Mouse (Mus musculus): ENCODE measurements around the gene Rnf208. TPM values are rescaled to one million over a fixed set of nuclear protein-coding genes. Genes with fewer than 3 reads are reported as not detected.

Gene Rnf208
- polyA plus RNA-seq, 1 experiment = 0.59 TPM

- H3K36me3 ChIP-seq (ENCODE audit: control insufficient read depth, insufficient read depth) = peaks cover 47% of the 10 kb centered on the region
- H3K4me2 ChIP-seq (ENCODE audit: low read depth) = no peak overlapping the region
- no peaks in the 10 kb centered on the region for H3K27me3 ChIP-seq (ENCODE audit: control insufficient read depth, insufficient read depth, insufficient read length)
- peaks cover 8% of the 10 kb centered on the region for H3K79me2 ChIP-seq (ENCODE audit: control insufficient read depth, insufficient read depth)
- TF ChIP-seq TCF3 (IDR thresholded peaks at IDR 0.05; ENCODE audit: insufficient read length, low read depth) (no peak), REST (IDR thresholded peaks at IDR 0.05; ENCODE audit: insufficient read depth, insufficient read length) (no peak), MYOD1 (IDR thresholded peaks at IDR 0.05; ENCODE audit: control insufficient read depth in 1 of 3, insufficient read length in 2 of 3, low read depth in 2 of 3) (no peak), POLR2A (IDR thresholded peaks at IDR 0.05; ENCODE audit: insufficient read length, low read depth) (no peak), USF1 (IDR thresholded peaks at IDR 0.05; ENCODE audit: low read depth) (no peak), MYOG (IDR thresholded peaks at IDR 0.05; ENCODE audit: control insufficient read depth in 1 of 3, insufficient read depth in 1 of 3, insufficient read length in 2 of 3, low read depth in 2 of 3) (no peak), SRF (IDR thresholded peaks at IDR 0.05; ENCODE audit: control insufficient read depth, insufficient read length, low read depth) (no peak), MAX (IDR thresholded peaks at IDR 0.05; ENCODE audit: low read depth) (no peak), E2F4 (IDR thresholded peaks at IDR 0.05; ENCODE audit: insufficient read depth) (no peak)
- no peak overlapping the region for H3ac ChIP-seq (ENCODE audit: control insufficient read depth, insufficient read length)
- H3K4me3 ChIP-seq = no peak overlapping the region
Observed at GRCm38 (mm10) chr2:25278928-25279882, 37.1 kb downstream of the Rnf208 start.

- Histone ChIP-seq H3K4me3 (no peak overlapping the region), H3K79me2 (ENCODE audit: control insufficient read depth, insufficient read depth) (no peaks in the 10 kb centered on the region), H3K4me2 (ENCODE audit: low read depth) (no peak overlapping the region), H3K27me3 (ENCODE audit: control insufficient read depth, insufficient read depth, insufficient read length) (peaks cover 9% of the 10 kb centered on the region), H3K36me3 (ENCODE audit: control insufficient read depth, insufficient read depth) (peaks cover 27% of the 10 kb centered on the region), H3ac (ENCODE audit: control insufficient read depth, insufficient read length) (no peak overlapping the region)
- TF ChIP-seq USF1 (IDR thresholded peaks at IDR 0.05; ENCODE audit: low read depth) (no peak), TCF3 (IDR thresholded peaks at IDR 0.05; ENCODE audit: insufficient read length, low read depth) (no peak), SRF (IDR thresholded peaks at IDR 0.05; ENCODE audit: control insufficient read depth, insufficient read length, low read depth) (no peak), MYOD1 (IDR thresholded peaks at IDR 0.05; ENCODE audit: control insufficient read depth in 1 of 3, insufficient read length in 2 of 3, low read depth in 2 of 3) (no peak), CEBPB (IDR thresholded peaks at IDR 0.05; ENCODE audit: insufficient read depth, poor library complexity, severe bottlenecking) (no peak), REST (IDR thresholded peaks at IDR 0.05; ENCODE audit: insufficient read depth, insufficient read length) (no peak), MYOG (IDR thresholded peaks at IDR 0.05; ENCODE audit: control insufficient read depth in 1 of 3, insufficient read depth in 1 of 3, insufficient read length in 2 of 3, low read depth in 2 of 3) (no peak), MAX (IDR thresholded peaks at IDR 0.05; ENCODE audit: low read depth) (no peak), TCF12 (IDR thresholded peaks at IDR 0.05; ENCODE audit: insufficient read depth, poor library complexity, severe bottlenecking) (no peak), E2F4 (IDR thresholded peaks at IDR 0.05; ENCODE audit: insufficient read depth) (no peak), POLR2A (IDR thresholded peaks at IDR 0.05; ENCODE audit: insufficient read length, low read depth) (no peak), POLR2AphosphoS2 (IDR thresholded peaks at IDR 0.05; ENCODE audit: insufficient read length, low read depth) (no peak)
Observed at GRCm38 (mm10) chr2:25285551-25285950, 43.5 kb downstream of the Rnf208 start.

- Histone ChIP-seq H3ac (ENCODE audit: control insufficient read depth, insufficient read length) (no peak overlapping the region), H3K36me3 (ENCODE audit: control insufficient read depth, insufficient read depth) (peaks cover 27% of the 10 kb centered on the region), H3K27me3 (ENCODE audit: control insufficient read depth, insufficient read depth, insufficient read length) (peaks cover 17% of the 10 kb centered on the region), H3K79me2 (ENCODE audit: control insufficient read depth, insufficient read depth) (no peaks in the 10 kb centered on the region), H3K4me2 (ENCODE audit: low read depth) (no peak overlapping the region), H3K4me3 (no peak overlapping the region)
- TF ChIP-seq SRF (IDR thresholded peaks at IDR 0.05; ENCODE audit: control insufficient read depth, insufficient read length, low read depth) = no peak
- TF ChIP-seq MYOG (IDR thresholded peaks at IDR 0.05; ENCODE audit: control insufficient read depth in 1 of 3, insufficient read depth in 1 of 3, insufficient read length in 2 of 3, low read depth in 2 of 3) = peak in 1 of 3 experiments; percentile 45
Observed at GRCm38 (mm10) chr2:25286314-25286713, 44.3 kb downstream of the Rnf208 start.

GRCm38 (mm10) chr2:25286837-25287636, 45.0 kb downstream of the Rnf208 start:
- Histone ChIP-seq H3K4me2 (ENCODE audit: low read depth) (peak overlapping the region; percentile 27), H3K79me2 (ENCODE audit: control insufficient read depth, insufficient read depth) (no peaks in the 10 kb centered on the region), H3ac (ENCODE audit: control insufficient read depth, insufficient read length) (no peak overlapping the region), H3K27me3 (ENCODE audit: control insufficient read depth, insufficient read depth, insufficient read length) (peaks cover 24% of the 10 kb centered on the region), H3K4me3 (no peak overlapping the region), H3K36me3 (ENCODE audit: control insufficient read depth, insufficient read depth) (peaks cover 25% of the 10 kb centered on the region)
- TF ChIP-seq MYOG (IDR thresholded peaks at IDR 0.05; ENCODE audit: control insufficient read depth in 1 of 3, insufficient read depth in 1 of 3, insufficient read length in 2 of 3, low read depth in 2 of 3) (peak in 1 of 3 experiments; percentile 73), POLR2AphosphoS2 (IDR thresholded peaks at IDR 0.05; ENCODE audit: insufficient read length, low read depth) (peak; percentile 24), TCF12 (IDR thresholded peaks at IDR 0.05; ENCODE audit: insufficient read depth, poor library complexity, severe bottlenecking) (no peak)

All from myocyte (in vitro differentiated cells).